Mouse (Mus musculus): ENCODE data around the gene Fgfr2.
A peak's percentile ranks its signal among the peaks of the same experiment; 100 is the strongest.

DNA sequence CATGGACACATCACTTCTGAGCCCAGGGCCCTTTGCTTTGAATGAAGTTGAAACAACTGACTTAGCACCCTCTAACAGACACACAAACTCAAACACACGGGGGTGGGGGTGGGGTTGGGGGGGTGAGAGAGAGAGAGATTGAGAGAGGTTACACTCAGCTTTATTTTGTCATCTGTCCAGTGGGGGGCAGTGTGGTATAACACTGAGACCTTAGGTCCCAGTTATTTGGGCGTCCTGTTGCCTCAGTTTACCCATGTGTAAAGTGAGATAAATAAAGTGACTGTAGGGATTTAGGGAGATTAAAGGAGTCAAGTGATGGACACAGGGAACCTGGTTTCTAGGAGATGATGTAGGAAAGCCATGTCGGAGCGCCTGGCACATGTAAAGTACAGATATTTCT lies 2382.1 kb downstream of the Fgfr2 start:
- TF ChIP-seq POLR2A (IDR thresholded peaks at IDR 0.05; ENCODE audit: borderline replicate concordance, extremely low read depth, insufficient read depth, insufficient read length, poor library complexity, severe bottlenecking) (no peak), CTCF (IDR thresholded peaks at IDR 0.05; ENCODE audit: borderline replicate concordance, extremely low read depth, insufficient read depth, insufficient read length) (peak; percentile 32; the same call in 1 of the 2 replicates)

Measured in brain, embryonic 14.5 days (tissue).